Mouse (Mus musculus): ENCODE measurements around the gene Cstl1.
"Not testable (repeated sequence)": the region's sequence is repeated elsewhere in the genome, so short reads cannot be mapped to it uniquely, and the experiment has no call there.

Gene Cstl1

GRCm38 (mm10) chr2:148750058-148750457 is at the start of gene Cstl1:
Cstl1 (plus strand) TSS chr2:148750358.
- ChIA-PET POLR2A (no interaction called here), CTCF (interaction anchor here (0.7 to 4.4 kb wide), 6 partner anchors 44 to 272 kb away, joined by 3 to 25 read pairs (median 8); no protein-coding TSS in a partner anchor)

- CTCF ChIA-PET = interaction anchor here (0.5 to 2.6 kb wide), 65 partner anchors 8 to 898 kb away, joined by 3 to 19 read pairs (median 4); partner anchors contain the start of genes Gzf1 (in 3 of the 4), Napb (in 3 of the 4), Nxt1 (in 3 of the 4) and Cstl1 (in 1 of the 4)
- POLR2A ChIA-PET = interaction anchor here (0.6 to 4.1 kb wide), 33 partner anchors 7 to 687 kb away, joined by 3 to 36 read pairs (median 4); partner anchors contain the start of genes Gzf1 (in 3 of the 4), Napb (in 3 of the 4), Nxt1 (in 3 of the 4) and Cst3 (in 2 of the 4)
Observed at GRCm38 (mm10) chr2:148706409-148707201, 43.6 kb upstream of the Cstl1 start.

GRCm38 (mm10) chr2:148707202-148707530 is 43.0 kb upstream of the Cstl1 start:
- CTCF ChIA-PET = interaction anchor here in 2 of 4 experiments (1.0 to 2.1 kb wide), 15 partner anchors 8 to 899 kb away, joined by 3 to 14 read pairs (median 4); partner anchors contain the start of genes Cstl1 (in 1 of the 2), Gzf1 (in 1 of the 2), Nxt1 (in 1 of the 2) and Sstr4 (in 1 of the 2)
- POLR2A ChIA-PET = interaction anchor here in 3 of 4 experiments (0.7 to 4.1 kb wide), 16 partner anchors 8 to 35 kb away, joined by 3 to 36 read pairs (median 6); partner anchors contain the start of genes Nxt1 (in 3 of the 3), Gzf1 (in 2 of the 3) and Napb (in 2 of the 3)

- POLR2A ChIA-PET = interaction anchor here in 3 of 4 experiments (0.5 to 3.4 kb wide), 5 partner anchors 19 to 163 kb away, joined by 3 to 11 read pairs (median 6); partner anchors contain the start of genes Napb (in 2 of the 3), Cst3 (in 1 of the 3), Gzf1 (in 1 of the 3) and Nxt1 (in 1 of the 3)
- CTCF ChIA-PET = interaction anchor here in 1 of 4 experiments (1.7 kb wide), 1 partner anchor 39 kb away, joined by 3 read pairs; no protein-coding TSS in a partner anchor
Observed at GRCm38 (mm10) chr2:148712326-148712725, 37.8 kb upstream of the Cstl1 start.

GRCm38 (mm10) chr2:148717072-148717471 is 33.1 kb upstream of the Cstl1 start:
- POLR2A ChIA-PET = interaction anchor here in 2 of 4 experiments (1.1 to 2.1 kb wide), 3 partner anchors 14 to 158 kb away, joined by 3 to 5 read pairs (median 4); partner anchors contain the start of genes Napb (in 2 of the 2) and Cst3 (in 1 of the 2)
- CTCF ChIA-PET = interaction anchor here in 2 of 4 experiments (0.9 to 1.7 kb wide), 3 partner anchors 11 to 185 kb away, joined by 3 to 6 read pairs (median 4); no protein-coding TSS in a partner anchor

- POLR2A ChIA-PET = no interaction called here
Observed at GRCm38 (mm10) chr2:148719271-148719995, 30.7 kb upstream of the Cstl1 start.

GRCm38 (mm10) chr2:148731614-148732326 is 18.4 kb upstream of the Cstl1 start:
- CTCF ChIA-PET = interaction anchor here (0.6 to 2.1 kb wide), 8 partner anchors 20 to 171 kb away, joined by 3 to 12 read pairs (median 4); no protein-coding TSS in a partner anchor
- POLR2A ChIA-PET = interaction anchor here in 3 of 4 experiments (0.6 to 3.1 kb wide), 27 partner anchors 8 to 143 kb away, joined by 3 to 24 read pairs (median 5); partner anchors contain the start of genes Gzf1 (in 3 of the 3), Nxt1 (in 3 of the 3) and Cst3 (in 2 of the 3)

More at GRCm38 (mm10) chr2:148719271-148719995, 30.7 kb upstream of the Cstl1 start:
- CTCF ChIA-PET = interaction anchor here in 1 of 4 experiments (1.5 kb wide), 1 partner anchor 13 kb away, joined by 5 read pairs; no protein-coding TSS in a partner anchor

GRCm38 (mm10) chr2:148732327-148733000 is 17.7 kb upstream of the Cstl1 start, which contains the start of gene Napb:
Napb (minus strand) TSS chr2:148732467.
- CTCF ChIA-PET = interaction anchor here (0.6 to 2.1 kb wide), 8 partner anchors 19 to 170 kb away, joined by 3 to 12 read pairs (median 4); no protein-coding TSS in a partner anchor
- POLR2A ChIA-PET = interaction anchor here in 3 of 4 experiments (1.0 to 3.1 kb wide), 25 partner anchors 9 to 143 kb away, joined by 3 to 24 read pairs (median 6); partner anchors contain the start of genes Gzf1 (in 3 of the 3), Nxt1 (in 3 of the 3) and Cst3 (in 2 of the 3)

GRCm38 (mm10) chr2:148743001-148743400 is 7.2 kb upstream of the Cstl1 start:
- CTCF ChIA-PET = no interaction called here
- POLR2A ChIA-PET = no interaction called here

GRCm38 (mm10) chr2:148743846-148744407 is 6.2 kb upstream of the Cstl1 start:
- ChIA-PET CTCF (interaction anchor here in 1 of 4 experiments (0.6 kb wide), 1 partner anchor 234 kb away, joined by 4 read pairs; no protein-coding TSS in a partner anchor), POLR2A (no interaction called here)

GRCm38 (mm10) chr2:148751893-148752813 is 2.0 kb downstream of the Cstl1 start:
- ChIA-PET POLR2A (interaction anchor here in 1 of 4 experiments (0.7 kb wide), 1 partner anchor 479 kb away, joined by 3 read pairs; no protein-coding TSS in a partner anchor), CTCF (interaction anchor here (0.5 to 4.4 kb wide), 24 partner anchors 10 to 1407 kb away, joined by 3 to 25 read pairs (median 4); partner anchors contain the start of gene Napb (in 2 of the 4))

- ChIA-PET CTCF (interaction anchor here in 2 of 4 experiments (1.3 to 4.4 kb wide), 2 partner anchors 147 to 148 kb away, joined by 4 to 22 read pairs; no protein-coding TSS in a partner anchor), POLR2A (no interaction called here)
Observed at GRCm38 (mm10) chr2:148754310-148754846, 4.2 kb downstream of the Cstl1 start.

- CTCF ChIA-PET = interaction anchor here in 3 of 4 experiments (0.6 to 2.1 kb wide), 6 partner anchors 11 to 543 kb away, joined by 3 to 7 read pairs (median 4); no protein-coding TSS in a partner anchor
Observed at GRCm38 (mm10) chr2:148763648-148764388, 13.7 kb downstream of the Cstl1 start.

GRCm38 (mm10) chr2:148771397-148771796 is 21.2 kb downstream of the Cstl1 start, which contains the start of gene Cst11:
Cst11 (minus strand) TSS chr2:148771497.
- POLR2A ChIA-PET = not testable (repeated sequence)
- CTCF ChIA-PET = interaction anchor here in 1 of 4 experiments (0.6 to 0.7 kb wide), 2 partner anchors 235 to 1591 kb away, joined by 4 to 8 read pairs; partner anchors contain the start of gene 3300002I08Rik

More at GRCm38 (mm10) chr2:148763648-148764388, 13.7 kb downstream of the Cstl1 start:
- POLR2A ChIA-PET = interaction anchor here in 3 of 4 experiments (0.7 to 1.4 kb wide), 3 partner anchors 12 to 128 kb away, joined by 3 to 4 read pairs (median 3); no protein-coding TSS in a partner anchor

Measured in embryonic stem cell, embryonic (primary cell).